Mouse (Mus musculus) adrenal gland, adult (tissue): ENCODE results near the gene Ccdc3.
"Not testable (repeated sequence)": the region's sequence is repeated elsewhere in the genome, so short reads cannot be mapped to it uniquely, and the experiment has no call there.

Experiments used
- DNase-seq, 2 experiments: peaks; one replicate each; pipeline ENCODE4 v3.0.0; 2022 to 2023; ENCODE audit warnings: low spot score in 1 of 2; ENCODE audit not compliant: inconsistent age in 2 of 2

Ccdc3 gene

GRCm38 (mm10) chr2:5204941-5205340 is 67.4 kb downstream of the Ccdc3 start:
- no peak for DNase-seq

GRCm38 (mm10) chr2:5206651-5207050 is 69.1 kb downstream of the Ccdc3 start:
- DNase-seq, result no peak

GRCm38 (mm10) chr2:5214581-5214980 is 77.0 kb downstream of the Ccdc3 start:
- DNase-seq, result peak in 1 of 2 experiments; percentile 61

- DNase-seq, result no peak
These were observed 77.8 kb downstream of the Ccdc3 start for GRCm38 (mm10) chr2:5215252-5215815.

GRCm38 (mm10) chr2:5219206-5219605 is 81.6 kb downstream of the Ccdc3 start:
- DNase-seq, result peak in 1 of 2 experiments; percentile 33

GRCm38 (mm10) chr2:5219847-5220375 is 82.3 kb downstream of the Ccdc3 start:
- no peak for DNase-seq

GRCm38 (mm10) chr2:5222571-5222970 is 85.0 kb downstream of the Ccdc3 start:
- DNase-seq, result no peak

- no peak for DNase-seq
These were observed 99.4 kb downstream of the Ccdc3 start for GRCm38 (mm10) chr2:5236846-5237482.

GRCm38 (mm10) chr2:5237870-5238269 is 100.3 kb downstream of the Ccdc3 start:
- DNase-seq, result no peak

- no peak for DNase-seq
These were observed 101.9 kb downstream of the Ccdc3 start for GRCm38 (mm10) chr2:5239492-5239891.

- peak in 1 of 2 experiments; percentile 42 for DNase-seq
These were observed 103.9 kb downstream of the Ccdc3 start for GRCm38 (mm10) chr2:5241469-5241897.

GRCm38 (mm10) chr2:5249199-5249598 is 111.6 kb downstream of the Ccdc3 start:
- not testable (repeated sequence) for DNase-seq

GRCm38 (mm10) chr2:5249969-5250368 is 112.4 kb downstream of the Ccdc3 start:
- DNase-seq, result peak; percentile 10 to 45

- DNase-seq, result no peak
These were observed 120.7 kb downstream of the Ccdc3 start for GRCm38 (mm10) chr2:5258250-5258649.

- DNase-seq, result no peak
These were observed 124.7 kb downstream of the Ccdc3 start for GRCm38 (mm10) chr2:5262279-5262678.

- no peak for DNase-seq
These were observed 130.4 kb downstream of the Ccdc3 start for GRCm38 (mm10) chr2:5267980-5268379.
